Mouse (Mus musculus) erythroblast, embryonic 14.5 days (primary cell): ENCODE data around the gene Dirc2.

Experiments
- GATA1 ChIP-seq: IDR thresholded peaks from 2 replicates; pipeline ENCODE4 v1.6.1; 2012; ENCODE audit warnings: low read length, inconsistent platforms, mixed read lengths
- TAL1 ChIP-seq: IDR thresholded peaks from 3 replicates; pipeline ENCODE4 v1.6.1; 2012; ENCODE audit warnings: low read length, inconsistent platforms, mixed read lengths

DNA sequence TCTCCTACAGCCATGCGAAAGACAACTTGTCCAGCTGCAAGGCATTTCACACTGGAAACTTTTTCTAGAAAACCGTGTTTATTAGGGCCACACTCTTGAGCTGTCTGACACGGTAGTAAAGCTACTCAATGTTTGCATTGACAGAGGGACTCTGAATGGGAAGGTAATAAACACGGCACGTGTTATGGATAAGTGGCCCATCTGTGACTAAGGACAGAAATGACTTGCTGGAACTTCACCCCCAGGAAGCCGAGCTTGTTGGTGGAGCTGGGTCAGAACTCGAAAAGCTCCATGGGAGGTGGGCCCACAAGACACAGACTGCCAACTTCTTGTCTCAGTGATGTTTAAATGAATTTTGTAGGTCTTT lies 20.9 kb downstream of the Dirc2 start:
- TF ChIP-seq GATA1 (no peak), TAL1 (no peak)
